14 mouse cellular contexts compared by ENCODE assay signal in genomic region chr9:98328415-98329176, GRCm38 (mm10). TPM values are rescaled to one million over a fixed set of nuclear protein-coding genes. Genes with fewer than 3 reads are reported as not detected.
DNase-seq lines count a peak whose midpoint lies in the region; ATAC-seq lines count a peak whose summit lies in the region.
"Had no signal": no experiment of that assay in that cellular context is flagged by ENCODE, and none has a peak within 500 bp of the region (broad histone marks: within the 10 kb centered on the region; RNA-seq: fewer than 3 reads in every experiment).

No protein-coding gene starts in this region.

- peaks cover 19% of the 10 kb centered on the region for H3K4me1 ChIP-seq in forebrain, embryonic 10.5 days
- peaks cover 16% of the 10 kb centered on the region for H3K4me1 ChIP-seq in forebrain, embryonic 15.5 days
- H3K4me1 ChIP-seq in forebrain, embryonic 12.5 days, result peaks cover 13% of the 10 kb centered on the region
- H3K4me1 ChIP-seq in midbrain, embryonic 13.5 days (replicated peaks), result peaks cover 17% of the 10 kb centered on the region

- no peaks in the 10 kb centered on the region for H3K9me3 ChIP-seq in forebrain, embryonic 10.5 days
- no peaks in the 10 kb centered on the region for H3K9me3 ChIP-seq in forebrain, embryonic 15.5 days
- H3K9me3 ChIP-seq in forebrain, embryonic 12.5 days, result no peaks in the 10 kb centered on the region
- H3K9me3 ChIP-seq in midbrain, embryonic 13.5 days, result no peaks in the 10 kb centered on the region
- H3K9me3 ChIP-seq: embryonic facial prominence, embryonic 10.5 days; heart, embryonic 10.5 days; hindbrain, embryonic 13.5 days had no signal

- 71% methylated on average over 10 of the region's 10 CpGs for WGBS in forebrain, embryonic 10.5 days
- 54% methylated on average over 10 of the region's 10 CpGs for WGBS in forebrain, embryonic 15.5 days
- WGBS in forebrain, embryonic 12.5 days, result 52% methylated on average over 10 of the region's 10 CpGs
- WGBS in midbrain, embryonic 13.5 days, result 61% methylated on average over 10 of the region's 10 CpGs

- H3K36me3 ChIP-seq in forebrain, embryonic 10.5 days (replicated peaks), result no peaks in the 10 kb centered on the region
- H3K36me3 ChIP-seq in forebrain, embryonic 15.5 days, result no peaks in the 10 kb centered on the region
- no peaks in the 10 kb centered on the region for H3K36me3 ChIP-seq in forebrain, embryonic 12.5 days (replicated peaks)
- no peaks in the 10 kb centered on the region for H3K36me3 ChIP-seq in midbrain, embryonic 13.5 days
- H3K36me3 ChIP-seq: embryonic facial prominence, embryonic 10.5 days; heart, embryonic 10.5 days; hindbrain, embryonic 13.5 days had no signal

- no peak for ATAC-seq in forebrain, embryonic 15.5 days (replicated peaks)
- ATAC-seq in forebrain, embryonic 12.5 days (ENCODE audit: low FRiP score), result 0 out of 2 replicates have a peak, but pooled peaks have one; percentile 11
- peak; percentile 76 for ATAC-seq in midbrain, embryonic 13.5 days

- no peak overlapping the region for H3K4me3 ChIP-seq in forebrain, embryonic 10.5 days
- no peak overlapping the region for H3K4me3 ChIP-seq in forebrain, embryonic 15.5 days
- H3K4me3 ChIP-seq in forebrain, embryonic 12.5 days (replicated peaks), result no peak overlapping the region
- H3K4me3 ChIP-seq in midbrain, embryonic 13.5 days (replicated peaks), result no peak overlapping the region
- H3K4me3 ChIP-seq: embryonic facial prominence, embryonic 10.5 days; heart, embryonic 10.5 days; hindbrain, embryonic 13.5 days had no signal

- no peak overlapping the region for H3K9ac ChIP-seq in forebrain, embryonic 15.5 days (replicated peaks)
- no peak overlapping the region for H3K9ac ChIP-seq in forebrain, embryonic 12.5 days
- 0 out of 2 replicates have a peak overlapping the region, but pooled peaks have one; percentile 21 for H3K9ac ChIP-seq in midbrain, embryonic 13.5 days (replicated peaks)
- H3K9ac ChIP-seq: hindbrain, embryonic 13.5 days; liver, embryonic 14.5 days had no signal

- peak overlapping the region; percentile 41; the same call in 1 of the 2 replicates for H3K27ac ChIP-seq in forebrain, embryonic 10.5 days
- H3K27ac ChIP-seq in forebrain, embryonic 15.5 days (replicated peaks), result no peak overlapping the region
- H3K27ac ChIP-seq in forebrain, embryonic 12.5 days, result no peak overlapping the region
- 0 out of 2 replicates have a peak overlapping the region, but pooled peaks have one; percentile 44 for H3K27ac ChIP-seq in midbrain, embryonic 13.5 days
- H3K27ac ChIP-seq: embryonic facial prominence, embryonic 10.5 days; heart, embryonic 10.5 days; hindbrain, embryonic 13.5 days; liver, embryonic 14.5 days had no signal

- no peaks in the 10 kb centered on the region for H3K27me3 ChIP-seq in forebrain, embryonic 10.5 days (ENCODE audit: poor library complexity, severe bottlenecking)
- no peaks in the 10 kb centered on the region for H3K27me3 ChIP-seq in forebrain, embryonic 15.5 days
- H3K27me3 ChIP-seq in forebrain, embryonic 12.5 days, result no peaks in the 10 kb centered on the region
- 0 out of 2 replicates have a peak, but pooled peaks cover 2% of the 10 kb centered on the region for H3K27me3 ChIP-seq in midbrain, embryonic 13.5 days
- H3K27me3 ChIP-seq: hindbrain, embryonic 13.5 days had no signal

- DNase-seq in forebrain, embryonic 10.5 days (ENCODE audit: extremely low spot score, low spot score), result no peak
- DNase-seq in kidney, adult 9 months, result peak; percentile 75
- no peak for DNase-seq in natural killer cell, adult 2 months (ENCODE audit: low spot score in 2 of 2)
- no peak for DNase-seq in T-cell, adult 2 months (ENCODE audit: low spot score)
- no peak for DNase-seq in left cerebral cortex, postnatal 14 days (ENCODE audit: low spot score in 2 of 2)
- DNase-seq: adrenal gland, postnatal 10 days; thymus, adult 18-20 months had no signal

- intact Hi-C loops in left cerebral cortex, postnatal 14 days (cut with DNase I), result no loop called here

- no peak overlapping the region for H3K4me2 ChIP-seq in forebrain, embryonic 15.5 days (replicated peaks)
- H3K4me2 ChIP-seq in forebrain, embryonic 12.5 days, result no peak overlapping the region
- H3K4me2 ChIP-seq in midbrain, embryonic 13.5 days (replicated peaks), result no peak overlapping the region
- H3K4me2 ChIP-seq: hindbrain, embryonic 13.5 days had no signal

RNA-seq across cellular contexts. Expression of gene Nmnat3, which starts 41.4 kb away (rescaled TPM):
- 3.4 and 4.7 TPM in 2 replicates for polyA plus RNA-seq in forebrain, embryonic 10.5 days (2016; fragmentation: Nextera tagmentation; extraction: Ambion mirVana)
- polyA plus RNA-seq in forebrain, embryonic 15.5 days (2015; fragmentation: Nextera tagmentation; extraction: Ambion mirVana), result 2.5 TPM in 2 replicates
- 2.4 and 3.0 TPM in 2 replicates for polyA plus RNA-seq in forebrain, embryonic 12.5 days (2016; fragmentation: Nextera tagmentation; extraction: Ambion mirVana)
- 1.0 and 1.3 TPM in 2 replicates for polyA plus RNA-seq in midbrain, embryonic 13.5 days (2015; fragmentation: Nextera tagmentation; extraction: Ambion mirVana)
- total RNA-seq in left cerebral cortex, postnatal 14 days (2021), result 1 to 10 TPM in 1 of 2 experiments, under 1 TPM in 1; 0.48 to 1.0 TPM

Comparison
In these comparisons a context has a peak if more than half of its experiments do, and no peak if none do; other contexts are left out.
1. H3K27ac ChIP-seq: peak in forebrain, embryonic 10.5 days (single experiment) and midbrain, embryonic 13.5 days (single experiment); none in forebrain, embryonic 15.5 days (single experiment) and forebrain, embryonic 12.5 days (single experiment).